Mouse (Mus musculus) cerebral cortex, adult 2 months (tissue): ENCODE measurements around the gene Mthfsd.

ENCODE experiments used
- WGBS: fragments of 180-500 bp; shearing (Covaris S2); methylation state at CpG from one replicate; pipeline ENCODE4 v1.1.7; 2018; 5-methylcytosine and 5-hydroxymethylcytosine counted together

Mthfsd gene

DNA sequence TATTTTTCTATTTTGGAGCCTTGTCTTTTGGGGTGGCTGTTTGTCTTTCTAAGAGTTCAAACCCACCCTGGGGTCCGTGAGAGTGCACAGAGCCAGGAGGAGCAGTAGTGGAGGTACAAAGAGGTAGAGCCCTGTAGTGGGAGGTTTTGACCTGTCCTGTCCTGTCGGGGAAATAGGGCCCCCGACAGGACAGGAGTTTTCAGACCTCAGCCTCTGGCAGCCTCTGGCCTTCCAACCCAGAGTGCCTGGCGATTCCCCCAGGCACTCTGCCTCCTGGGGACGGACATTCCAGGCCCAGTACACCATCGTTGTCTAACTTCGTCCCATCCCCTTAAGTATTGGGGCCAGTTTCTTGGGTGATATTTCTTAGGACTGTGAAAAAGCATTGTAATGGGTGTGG lies 14.2 kb upstream of the Mthfsd start:
- WGBS = 29% methylated on average over 7 of the region's 7 CpGs

DNA sequence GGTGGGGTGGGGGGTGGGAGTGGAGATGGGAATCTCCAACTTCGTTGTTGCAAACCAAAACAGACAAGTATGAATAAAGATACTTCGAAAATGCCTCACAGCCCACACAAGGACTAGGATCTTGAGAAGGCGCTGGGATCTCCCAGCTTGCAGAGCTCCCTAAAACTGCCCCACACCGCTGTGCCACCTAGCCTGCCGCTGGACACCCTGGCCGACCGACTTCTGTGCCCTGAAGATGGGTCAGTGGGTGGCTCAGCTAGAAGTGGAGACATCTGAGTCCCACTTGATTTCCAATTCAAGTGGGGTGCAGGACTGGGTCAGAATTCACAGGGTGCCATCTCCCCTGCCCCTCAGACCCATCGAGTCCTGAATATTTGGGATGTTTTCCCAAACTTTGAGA lies 13.5 kb upstream of the Mthfsd start:
- 16% methylated on average over 8 of the region's 8 CpGs for WGBS

DNA sequence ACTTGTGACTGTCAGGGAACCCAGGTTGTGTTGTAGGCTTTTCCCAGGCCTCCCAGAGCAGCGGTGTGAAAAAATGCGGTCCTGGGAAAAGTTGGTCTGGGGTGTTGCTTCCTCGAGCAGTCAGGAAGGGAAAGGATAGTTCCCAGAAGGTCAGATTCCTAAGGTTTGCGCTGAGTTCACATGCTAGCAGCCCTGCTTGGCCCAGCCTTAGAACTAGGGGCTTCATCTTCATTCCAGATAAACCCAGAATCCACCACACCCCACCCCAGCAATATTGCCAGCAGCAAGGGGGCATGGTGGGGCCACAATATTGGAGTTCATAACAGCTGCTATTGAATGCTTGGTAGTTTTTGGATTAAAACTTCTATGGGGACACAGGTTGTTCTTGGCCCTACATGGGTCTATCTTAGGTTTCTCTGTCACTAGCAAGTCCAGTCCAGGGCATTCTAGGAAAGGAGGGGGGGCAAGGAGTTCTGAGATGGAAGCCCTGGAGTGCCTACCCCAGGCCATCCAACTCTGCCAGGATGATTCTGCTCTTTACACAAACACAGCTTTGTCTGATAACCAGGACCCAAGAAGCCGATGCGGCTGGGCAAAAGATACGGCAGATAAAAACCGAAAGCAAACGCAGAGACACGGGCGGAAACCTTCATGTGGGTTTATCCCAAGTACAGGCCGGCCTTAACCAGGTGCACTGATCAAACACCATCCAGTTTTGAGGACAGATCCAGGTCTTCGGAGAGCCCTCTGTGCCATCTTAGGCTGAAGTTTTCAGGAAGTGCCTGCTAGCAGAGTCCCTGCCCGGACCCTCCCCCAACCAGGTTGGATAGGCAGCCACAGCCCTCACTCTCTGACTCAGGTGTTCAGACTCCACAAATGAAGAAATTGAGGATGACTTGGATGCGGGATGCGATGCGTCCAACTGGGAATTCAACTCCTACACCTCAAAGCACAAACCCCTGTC lies 12.5 kb upstream of the Mthfsd start:
- WGBS = 24% methylated on average over 17 of the region's 17 CpGs

DNA sequence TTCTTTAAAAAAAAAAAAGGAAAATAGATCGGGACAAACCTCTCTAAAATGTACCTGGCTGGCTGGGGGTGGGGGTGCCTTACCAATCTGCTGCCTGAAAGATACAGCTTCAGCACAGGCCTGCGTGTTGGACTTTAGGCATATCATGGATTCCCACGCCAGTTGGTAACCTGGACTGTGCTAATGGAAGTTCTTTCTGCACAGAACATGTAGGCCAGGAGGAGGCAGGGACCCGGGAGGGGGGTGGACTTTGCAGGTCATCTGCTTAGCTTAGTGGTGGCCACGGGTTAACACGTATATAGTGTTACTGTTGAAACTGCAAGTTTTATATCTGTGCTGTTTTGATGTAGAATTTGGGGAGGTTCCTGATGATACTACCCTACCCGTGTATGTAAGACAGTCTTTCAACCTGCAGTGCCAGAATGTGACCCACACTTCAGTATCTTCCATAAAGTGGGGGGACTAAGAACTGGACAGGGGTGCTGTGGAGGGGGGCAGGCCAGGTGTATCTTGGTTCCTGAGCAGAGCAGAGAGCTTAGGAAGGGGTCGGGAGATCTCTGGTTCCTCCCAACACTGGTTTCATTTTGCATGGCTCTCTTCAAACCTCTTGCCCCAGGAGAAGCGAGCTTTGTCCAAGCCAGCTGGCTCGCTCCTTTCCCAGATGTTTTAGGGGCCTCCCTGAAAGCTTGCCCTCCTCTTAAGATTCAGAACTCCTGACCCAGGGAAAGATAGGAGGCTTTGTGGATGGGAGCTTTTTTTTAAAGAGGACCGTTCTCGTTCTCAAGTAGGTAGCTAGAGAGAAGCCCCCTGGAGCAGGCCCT lies 11.7 kb upstream of the Mthfsd start:
- WGBS = 29% methylated on average over 12 of the region's 12 CpGs

DNA sequence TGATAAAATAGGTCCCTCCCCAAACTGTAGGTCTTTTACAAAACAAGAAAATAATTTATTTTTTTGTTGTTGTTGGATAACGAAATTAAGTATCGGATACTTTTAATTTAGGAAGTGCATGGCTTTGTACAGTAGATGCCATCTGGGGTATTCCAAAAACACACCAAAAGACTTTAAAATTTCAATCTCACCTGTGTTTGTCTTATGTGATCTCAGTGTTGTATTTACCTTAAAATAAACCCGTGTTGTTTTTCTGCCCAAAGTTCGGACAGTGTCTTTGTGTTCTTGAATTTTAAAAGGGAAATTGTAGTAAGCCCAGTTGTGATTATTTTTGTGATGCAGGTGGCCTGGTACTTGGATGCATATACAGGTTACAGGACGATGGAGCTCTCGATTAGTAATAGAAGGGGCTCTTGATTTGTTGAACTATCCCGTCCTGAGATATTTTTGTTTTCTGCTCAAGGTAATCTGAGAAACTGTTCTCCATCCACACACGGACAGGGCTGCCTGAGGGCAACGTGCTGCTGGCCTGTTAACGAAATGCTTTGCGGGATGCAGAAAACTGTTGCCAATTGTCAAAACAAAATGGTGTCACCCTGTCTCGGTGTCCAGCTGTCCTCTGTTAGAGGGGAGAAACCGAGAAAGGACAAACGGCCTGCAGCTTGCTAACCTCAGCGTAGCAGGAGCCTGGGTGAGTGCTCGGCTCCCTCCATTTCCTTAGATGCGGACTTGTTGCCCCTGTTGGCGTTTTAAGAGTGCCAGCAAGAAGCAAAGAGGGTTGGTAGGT lies 10.6 kb upstream of the Mthfsd start:
- 19% methylated on average over 18 of the region's 18 CpGs for WGBS

DNA sequence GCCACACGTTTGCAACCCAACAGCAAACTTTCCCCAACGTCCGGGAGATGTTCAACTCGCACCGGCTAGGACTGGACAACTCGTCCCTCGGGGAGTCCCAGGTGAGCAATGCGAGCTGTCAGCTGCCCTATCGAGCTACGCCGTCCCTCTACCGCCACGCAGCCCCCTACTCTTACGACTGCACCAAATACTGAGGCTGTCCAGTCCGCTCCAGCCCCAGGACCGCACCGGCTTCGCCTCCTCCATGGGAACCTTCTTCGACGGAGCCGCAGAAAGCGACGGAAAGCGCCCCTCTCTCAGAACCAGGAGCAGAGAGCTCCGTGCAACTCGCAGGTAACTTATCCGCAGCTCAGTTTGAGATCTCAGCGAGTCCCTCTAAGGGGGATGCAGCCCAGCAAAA lies 9.7 kb upstream of the Mthfsd start:
- 7% methylated on average over 28 of the region's 28 CpGs for WGBS

DNA sequence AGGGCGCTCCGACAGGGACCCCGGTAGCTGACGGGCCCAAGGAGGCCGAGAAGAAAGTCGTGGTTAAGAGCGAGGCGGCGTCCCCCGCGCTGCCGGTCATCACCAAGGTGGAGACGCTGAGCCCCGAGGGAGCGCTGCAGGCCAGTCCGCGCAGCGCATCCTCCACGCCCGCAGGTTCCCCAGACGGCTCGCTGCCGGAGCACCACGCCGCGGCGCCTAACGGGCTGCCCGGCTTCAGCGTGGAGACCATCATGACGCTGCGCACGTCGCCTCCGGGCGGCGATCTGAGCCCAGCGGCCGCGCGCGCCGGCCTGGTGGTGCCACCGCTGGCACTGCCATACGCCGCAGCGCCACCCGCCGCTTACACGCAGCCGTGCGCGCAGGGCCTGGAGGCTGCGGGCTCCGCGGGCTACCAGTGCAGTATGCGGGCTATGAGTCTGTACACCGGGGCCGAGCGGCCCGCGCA lies 9.0 kb upstream of the Mthfsd start:
- WGBS = under 1% methylated on average over 60 of the region's 62 CpGs

DNA sequence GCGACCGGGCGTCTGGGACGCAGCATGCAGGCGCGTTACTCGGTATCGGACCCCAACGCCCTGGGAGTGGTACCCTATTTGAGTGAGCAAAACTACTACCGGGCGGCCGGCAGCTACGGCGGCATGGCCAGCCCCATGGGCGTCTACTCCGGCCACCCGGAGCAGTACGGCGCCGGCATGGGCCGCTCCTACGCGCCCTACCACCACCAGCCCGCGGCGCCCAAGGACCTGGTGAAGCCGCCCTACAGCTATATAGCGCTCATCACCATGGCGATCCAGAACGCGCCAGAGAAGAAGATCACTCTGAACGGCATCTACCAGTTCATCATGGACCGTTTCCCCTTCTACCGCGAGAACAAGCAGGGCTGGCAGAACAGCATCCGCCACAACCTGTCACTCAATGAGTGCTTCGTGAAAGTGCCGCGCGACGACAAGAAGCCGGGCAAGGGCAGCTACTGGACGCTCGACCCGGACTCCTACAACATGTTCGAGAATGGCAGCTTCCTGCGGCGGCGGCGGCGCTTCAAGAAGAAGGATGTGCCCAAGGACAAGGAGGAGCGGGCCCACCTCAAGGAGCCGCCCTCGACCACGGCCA lies 8.5 kb upstream of the Mthfsd start:
- WGBS = 2% methylated on average over 55 of the region's 55 CpGs

DNA sequence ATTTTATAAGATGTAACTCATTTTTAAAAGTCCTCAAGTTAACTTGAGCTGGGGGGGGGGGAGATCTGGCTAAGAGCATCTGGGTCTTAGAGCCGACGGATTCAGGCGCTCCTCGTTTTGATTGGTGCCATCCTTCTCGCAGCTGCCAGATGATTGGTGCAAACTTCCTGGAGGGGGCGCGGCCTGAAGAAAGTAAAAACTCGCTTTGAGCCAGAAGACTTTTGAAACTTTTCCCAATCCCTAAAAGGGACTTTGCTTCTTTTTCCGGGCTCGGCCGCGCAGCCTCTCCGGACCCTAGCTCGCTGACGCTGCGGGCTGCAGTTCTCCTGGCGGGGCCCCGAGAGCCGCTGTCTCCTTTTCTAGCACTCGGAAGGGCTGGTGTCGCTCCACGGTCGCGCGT lies 7.8 kb upstream of the Mthfsd start, which contains the start of gene Foxc2:
TSS of gene Foxc2 (plus strand) at position 224 of the 400 bp plus-strand sequence.
- 3% methylated on average over 25 of the region's 25 CpGs for WGBS

DNA sequence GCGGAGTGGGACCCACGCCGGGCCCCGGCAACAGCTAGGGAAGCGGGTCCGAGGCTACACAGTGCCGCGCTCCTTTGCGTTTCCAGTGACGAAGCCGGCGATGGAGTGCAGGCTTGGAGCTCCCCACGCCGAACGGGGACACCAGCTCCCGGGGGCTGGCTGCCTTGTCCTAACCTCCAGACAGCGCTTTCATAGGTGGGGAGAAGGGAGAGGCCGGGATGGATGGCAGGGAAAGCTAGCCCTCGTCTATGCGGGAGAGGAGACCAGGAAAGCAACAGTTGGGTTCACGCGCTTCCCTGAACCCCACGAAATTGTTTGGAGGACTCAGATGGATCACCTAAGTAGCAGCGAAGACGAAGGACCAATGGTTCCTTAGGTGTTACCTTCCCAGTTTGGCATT lies 6.9 kb upstream of the Mthfsd start:
- WGBS = 4% methylated on average over 25 of the region's 25 CpGs

DNA sequence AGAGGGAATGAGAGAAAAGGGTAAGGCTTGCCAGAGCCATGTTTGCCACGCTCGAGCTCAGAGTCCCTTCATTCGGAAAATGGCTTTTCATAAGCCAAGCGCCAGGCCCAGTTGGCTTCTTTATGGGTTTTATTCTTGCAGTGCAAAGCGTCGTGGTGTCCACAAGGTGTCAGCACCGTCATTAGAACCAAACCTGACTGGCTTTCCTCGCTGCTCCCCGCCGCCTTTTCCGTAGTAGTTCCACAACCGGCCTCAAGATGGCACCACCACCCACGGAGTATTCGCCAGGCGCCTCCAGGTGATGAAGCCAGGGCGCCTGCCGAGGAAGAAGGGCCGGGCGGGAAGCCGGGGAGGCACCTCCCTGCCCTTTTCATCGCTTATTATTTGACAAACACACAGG lies 5.1 kb upstream of the Mthfsd start:
- 2% methylated on average over 21 of the region's 21 CpGs for WGBS

DNA sequence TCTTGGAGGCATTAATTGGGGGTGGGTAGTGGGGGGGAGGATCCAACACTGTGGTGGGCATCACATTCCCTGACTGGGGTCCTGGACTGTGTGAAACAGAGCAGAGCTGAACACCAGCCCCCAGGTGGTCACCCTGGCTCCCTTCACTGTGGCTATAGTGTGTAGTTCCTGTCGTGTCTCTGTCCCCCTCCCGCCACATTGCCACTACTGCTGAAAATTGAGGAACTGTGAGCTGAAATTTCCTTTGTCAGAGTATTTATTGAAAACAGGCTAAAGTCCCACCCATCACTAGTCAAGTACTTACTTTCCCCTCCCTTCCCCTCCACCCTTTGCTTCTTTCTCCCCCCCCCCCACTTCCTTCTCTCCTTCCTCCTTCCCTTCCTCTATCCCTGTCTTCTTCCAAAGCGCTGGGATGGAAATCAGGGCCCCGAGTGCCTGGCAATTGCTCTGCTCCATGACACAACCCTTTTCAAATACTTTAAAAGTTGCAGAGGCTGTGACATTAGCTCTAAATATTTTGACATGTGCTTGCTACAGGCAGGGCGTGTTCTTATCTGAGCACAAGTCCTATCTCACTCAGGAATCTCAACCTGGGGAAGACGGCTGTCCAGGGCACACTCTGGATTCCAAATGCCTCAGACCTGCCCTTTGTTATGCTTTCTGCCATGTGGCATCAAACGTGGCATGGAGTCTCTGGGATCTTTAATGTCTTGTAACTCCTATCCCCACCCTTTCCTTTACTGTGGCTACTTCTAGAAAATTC lies 3.1 kb upstream of the Mthfsd start:
- 56% methylated on average over 7 of the region's 7 CpGs for WGBS

DNA sequence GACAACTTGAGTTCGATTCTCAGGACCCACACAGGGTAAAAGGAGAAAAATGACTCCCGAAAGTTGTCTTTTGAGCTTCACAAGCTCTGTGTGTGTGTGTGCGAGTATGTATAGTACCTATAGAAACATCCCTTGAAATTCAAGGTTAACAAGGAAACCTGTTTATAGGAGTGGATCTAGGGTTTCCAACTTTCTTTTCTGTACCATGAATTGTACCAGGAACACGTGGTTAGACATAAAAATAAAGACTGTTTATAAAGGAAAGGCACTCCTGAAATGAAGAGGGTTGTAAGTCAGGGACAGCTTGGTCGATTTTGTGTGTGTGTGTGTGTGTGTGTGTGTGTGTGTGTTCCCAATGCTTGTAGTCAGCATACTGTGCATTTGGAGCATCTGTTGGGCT lies 465 bp upstream of the Mthfsd start:
- 8% methylated on average over 5 of the region's 5 CpGs for WGBS

DNA sequence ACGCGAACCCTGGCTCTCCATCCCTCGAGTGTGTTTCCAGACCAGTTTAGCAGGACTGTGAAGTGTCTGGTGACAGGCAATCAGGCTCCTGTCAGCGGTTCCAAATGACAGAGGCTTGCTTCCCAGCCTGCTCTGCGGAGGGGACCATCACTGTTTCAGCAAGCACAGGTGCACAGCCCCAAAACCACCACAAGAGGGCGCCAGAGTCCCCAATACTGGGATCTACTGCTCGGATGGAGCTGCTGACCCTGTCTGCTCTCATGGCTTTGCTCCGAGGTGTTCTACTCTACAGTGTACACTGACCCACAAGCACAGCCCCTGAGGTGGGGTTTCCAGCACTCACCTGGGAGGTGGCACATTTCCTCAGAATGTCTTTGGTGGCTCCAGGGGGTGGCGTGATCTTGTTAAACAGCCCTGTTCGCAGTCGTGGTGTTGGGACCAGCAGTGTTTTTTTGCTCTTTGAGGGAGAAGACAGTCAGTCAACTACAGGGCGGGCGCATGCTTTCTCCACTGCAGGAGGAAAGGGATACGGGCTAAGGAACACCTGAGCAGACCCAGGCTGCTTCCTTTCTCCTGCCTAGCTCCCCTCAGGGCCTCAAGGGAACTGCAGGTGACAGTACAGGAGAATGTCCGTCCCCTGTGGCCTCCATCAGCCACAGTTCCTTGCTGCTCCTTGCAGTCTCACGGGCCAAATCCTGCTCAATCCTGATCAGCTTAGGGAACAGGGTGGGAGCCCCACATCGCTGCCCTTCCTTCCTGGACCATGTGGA lies 4.0 kb downstream of the Mthfsd start:
- 57% methylated on average over 17 of the region's 17 CpGs for WGBS

DNA sequence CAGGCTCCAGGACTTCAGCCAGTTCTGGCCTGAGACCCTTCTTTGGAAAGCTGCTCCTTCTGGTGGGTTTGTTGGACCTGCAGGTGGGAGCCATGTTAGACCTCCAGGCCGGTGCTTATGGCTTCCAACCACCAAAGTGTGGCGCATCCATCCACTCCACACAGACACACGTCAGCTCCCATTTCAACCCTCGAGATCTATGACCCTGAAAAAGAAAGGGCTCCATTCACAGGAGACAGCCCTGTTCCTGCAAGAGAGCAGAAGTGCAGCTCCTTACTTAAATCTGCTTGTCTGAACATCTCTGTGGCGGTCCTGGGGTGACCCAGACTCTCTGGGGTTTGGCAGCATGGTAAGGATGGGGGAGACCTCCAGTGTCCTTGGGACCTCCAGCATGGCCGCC lies 14.7 kb downstream of the Mthfsd start:
- 52% methylated on average over 6 of the region's 6 CpGs for WGBS

DNA sequence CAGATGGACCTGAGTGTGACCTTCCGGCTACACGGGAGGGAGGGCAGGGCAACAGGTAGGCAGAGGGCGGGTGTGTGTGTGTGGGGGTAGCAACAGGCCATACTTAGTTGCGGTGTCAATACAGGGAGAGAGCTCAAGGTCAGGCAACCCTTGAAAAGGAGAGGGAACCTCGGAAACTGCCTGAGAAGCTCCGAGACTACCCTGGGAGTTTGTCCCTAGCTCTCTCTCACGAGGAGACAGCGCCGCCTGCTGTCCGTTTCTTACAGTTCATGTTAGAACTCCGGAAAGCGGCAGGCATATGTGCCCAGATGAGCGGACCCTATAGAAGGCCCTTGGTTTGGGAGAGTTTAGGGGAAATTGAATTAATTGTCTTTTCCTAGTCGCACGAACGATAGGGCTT lies 15.6 kb downstream of the Mthfsd start:
- 3% methylated on average over 16 of the region's 16 CpGs for WGBS

DNA sequence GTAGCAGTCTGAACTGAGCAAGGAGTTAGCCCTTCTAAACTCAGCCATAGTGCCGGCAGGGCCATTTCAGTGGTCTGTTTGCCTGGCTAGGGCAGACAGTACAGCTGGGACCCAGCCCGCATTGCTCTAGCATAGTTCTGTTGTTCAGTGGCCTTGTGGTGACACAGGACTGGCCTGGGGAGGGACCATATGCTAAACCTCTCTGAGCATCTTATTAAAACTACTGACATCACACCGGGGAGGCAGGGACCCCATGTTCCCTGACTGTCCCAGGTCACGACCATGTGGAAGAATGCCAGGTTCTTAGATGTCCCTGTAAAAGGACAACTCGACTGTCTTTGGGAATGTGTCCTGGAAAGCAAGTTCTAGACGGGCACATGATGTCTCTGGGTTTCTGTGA lies 16.1 kb downstream of the Mthfsd start:
- WGBS = 32% methylated on average over 6 of the region's 6 CpGs

DNA sequence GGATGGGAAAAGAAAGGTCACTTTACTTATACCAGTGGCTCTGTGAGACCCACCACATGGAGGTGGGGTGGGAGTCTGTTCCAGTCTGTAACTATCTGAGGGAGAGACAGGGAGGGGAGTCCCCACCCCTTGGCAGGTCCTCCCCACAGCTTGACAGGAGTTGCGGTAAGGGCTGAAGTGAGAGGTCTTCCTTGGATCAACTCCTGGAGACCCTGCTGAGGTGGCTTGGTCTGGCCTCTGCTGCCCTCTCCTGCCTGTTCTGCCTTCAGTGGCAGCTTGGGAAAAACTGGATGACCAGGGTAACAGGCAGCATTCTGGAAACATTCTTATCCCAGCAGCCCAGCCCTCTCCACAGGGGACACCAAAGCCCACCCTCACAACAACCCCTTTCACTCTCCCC lies 17.5 kb downstream of the Mthfsd start:
- 0% methylated on average over 1 of the region's 1 CpGs for WGBS

DNA sequence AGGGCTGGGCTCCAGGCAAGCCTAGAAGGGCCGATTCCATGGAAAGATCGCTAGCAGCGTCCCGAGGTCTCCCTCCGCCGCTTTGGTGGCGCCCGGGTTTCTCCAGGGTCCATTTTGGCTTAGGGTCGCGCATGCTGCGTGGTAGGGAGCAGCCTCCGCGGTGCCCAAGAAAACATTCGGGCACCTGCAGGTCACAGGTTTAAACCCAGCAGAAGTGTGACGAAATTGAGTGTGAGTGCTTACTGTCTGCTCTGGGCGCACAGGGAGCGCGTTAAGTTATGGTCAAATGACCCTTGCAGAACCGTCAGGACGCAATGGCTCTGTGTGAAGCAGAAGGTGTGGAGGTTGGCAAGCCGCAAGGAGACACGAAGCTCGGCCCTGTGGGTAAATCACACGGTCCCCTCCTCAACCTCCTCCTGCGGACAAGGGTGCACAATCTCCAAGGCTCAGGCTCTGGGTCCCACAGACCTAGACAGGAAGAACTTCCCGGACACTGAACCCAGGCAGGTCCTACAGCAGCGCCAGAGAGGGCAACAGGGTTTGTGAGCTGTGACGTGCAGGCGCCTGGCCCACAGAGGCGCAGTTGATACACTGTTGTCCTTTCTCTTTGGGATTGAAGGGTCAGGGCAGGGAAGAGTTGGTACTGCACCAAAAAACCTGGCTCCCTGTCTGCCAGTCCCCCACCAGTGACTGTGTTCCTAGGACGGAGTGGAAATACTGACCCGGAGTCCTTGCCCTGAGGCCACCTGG lies 18.4 kb downstream of the Mthfsd start:
- 14% methylated on average over 32 of the region's 32 CpGs for WGBS
